Mouse (Mus musculus) megakaryocyte-erythroid progenitor cell, adult 5-6 weeks (primary cell): ENCODE data around the gene Znhit2. TPM values are rescaled to one million over a fixed set of nuclear protein-coding genes. Genes with fewer than 3 reads are reported as not detected.
A peak's percentile ranks its signal among the peaks of the same experiment; 100 is the strongest.
"Not testable (repeated sequence)": the region's sequence is repeated elsewhere in the genome, so short reads cannot be mapped to it uniquely, and the experiment has no call there.

Experiments
- ATAC-seq: replicated peaks from 2 replicates; pipeline ENCODE4 v1.8.0; 2016; ENCODE audit warnings: mild to moderate bottlenecking, inconsistent platforms; ENCODE audit not compliant: severe bottlenecking, poor library complexity, low FRiP score, low TSS enrichment
- total RNA-seq, 2 experiments: library from RNA; stranded (forward) in 1 of 2; stranded (reverse) in 1 of 2; fragments of 200-1000, 215-1000 nt in 1 of 2; fragments of >200 nt in 1 of 2; fragmentation: Nextera tagmentation in 1 of 2; gene quantifications; 2 replicates each; pipeline ENCODE4 v1.2.3; 2014 to 2017

The Znhit2 gene
- total RNA-seq (2014; fragmentation: Nextera tagmentation): 11.5 and 16.7 TPM in 2 replicates
- total RNA-seq (2017): 10.7 and 11.2 TPM in 2 replicates

- peak; percentile 80 for ATAC-seq
Measured at GRCm38 (mm10) chr19:6061021-6061533, at the start of gene Znhit2. Gene Znhit2 (plus strand): TSS chr19:6061192.

- no peak for ATAC-seq
Measured at GRCm38 (mm10) chr19:6013691-6014090, 47.3 kb upstream of the Znhit2 start.

GRCm38 (mm10) chr19:6014991-6015510 is 45.9 kb upstream of the Znhit2 start:
- peak; percentile 82 for ATAC-seq

GRCm38 (mm10) chr19:6015511-6016315 is 45.3 kb upstream of the Znhit2 start, which contains the start of gene Capn1:
Gene Capn1 (minus strand): TSS chr19:6015897.
- ATAC-seq: peak; percentile 76

GRCm38 (mm10) chr19:6016532-6016931 is 44.5 kb upstream of the Znhit2 start:
- ATAC-seq: no peak

GRCm38 (mm10) chr19:6018142-6019089 is 42.6 kb upstream of the Znhit2 start:
- ATAC-seq: peak; percentile 46

- ATAC-seq: no peak
Measured at GRCm38 (mm10) chr19:6020276-6020675, 40.7 kb upstream of the Znhit2 start.

GRCm38 (mm10) chr19:6023059-6023458 is 37.9 kb upstream of the Znhit2 start:
- ATAC-seq: no peak

- no peak for ATAC-seq
Measured at GRCm38 (mm10) chr19:6023930-6024329, 37.1 kb upstream of the Znhit2 start.

- ATAC-seq: no peak
Measured at GRCm38 (mm10) chr19:6028991-6029390, 32.0 kb upstream of the Znhit2 start.

GRCm38 (mm10) chr19:6029426-6029825 is 31.6 kb upstream of the Znhit2 start:
- ATAC-seq: no peak

- no peak for ATAC-seq
Measured at GRCm38 (mm10) chr19:6030520-6031280, 30.3 kb upstream of the Znhit2 start.

GRCm38 (mm10) chr19:6035966-6036585 is 24.9 kb upstream of the Znhit2 start:
- ATAC-seq: no peak

- no peak for ATAC-seq
Measured at GRCm38 (mm10) chr19:6037695-6038094, 23.3 kb upstream of the Znhit2 start.

GRCm38 (mm10) chr19:6038326-6038725 is 22.7 kb upstream of the Znhit2 start:
- ATAC-seq: no peak

GRCm38 (mm10) chr19:6040002-6040401 is 21.0 kb upstream of the Znhit2 start:
- no peak for ATAC-seq

- ATAC-seq: no peak
Measured at GRCm38 (mm10) chr19:6042293-6042692, 18.7 kb upstream of the Znhit2 start.

- ATAC-seq: not testable (repeated sequence)
Measured at GRCm38 (mm10) chr19:6044102-6044501, 16.9 kb upstream of the Znhit2 start.
